In the genomic region with DNA sequence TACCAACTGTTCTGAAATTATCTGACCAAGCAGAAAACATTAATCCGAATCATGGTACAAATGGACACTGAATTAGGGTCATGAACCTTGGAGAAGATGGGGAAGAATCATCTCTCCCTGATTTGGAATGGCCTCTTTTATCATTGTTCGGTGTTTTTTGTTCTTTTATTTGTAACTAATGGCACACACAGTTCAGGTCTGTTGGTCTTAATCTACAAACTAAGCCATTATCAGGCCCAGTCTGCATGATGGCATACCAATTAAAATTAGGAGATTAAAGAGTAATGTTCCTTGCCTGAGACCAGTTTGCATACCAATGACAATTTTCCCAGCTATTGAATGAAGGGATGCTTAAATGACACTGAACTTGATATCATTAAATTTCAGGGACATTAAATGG, we compare ENCODE assay signal across 24 mouse cellular contexts.
"Had no signal": no experiment of that assay in that cellular context is flagged by ENCODE, and none has a peak within 500 bp of the region (broad histone marks: within the 10 kb centered on the region; RNA-seq: fewer than 3 reads in every experiment).

No protein-coding gene starts in this region.

- ATAC-seq: hindbrain, embryonic 16.5 days; intestine, embryonic 16.5 days; liver, embryonic 12.5 days had no signal

- H3K4me3 ChIP-seq: heart, adult 2 months; heart, embryonic 13.5 days; heart, embryonic 15.5 days; kidney, embryonic 15.5 days; limb, embryonic 13.5 days; limb, embryonic 15.5 days; liver, embryonic 12.5 days had no signal

- H3K4me2 ChIP-seq: heart, embryonic 11.5 days; heart, embryonic 13.5 days; heart, embryonic 15.5 days; hindbrain, embryonic 14.5 days; kidney, embryonic 15.5 days; limb, embryonic 13.5 days; limb, embryonic 15.5 days; liver, embryonic 12.5 days had no signal

- DNase-seq: gastrocnemius, postnatal 14 days; gastrocnemius, postnatal 36 days; heart, adult 2 months; heart, postnatal 14 days; heart, postnatal 36 days; kidney, adult 11 months; kidney, adult 2 months; kidney, adult 9 months; kidney, postnatal 14 days; kidney, postnatal 36 days; layer of hippocampus, adult 9-11 months; layer of hippocampus, postnatal 36 days; left cerebral cortex, postnatal 4 days had no signal

- H3K36me3 ChIP-seq: heart, embryonic 13.5 days; heart, embryonic 15.5 days; kidney, embryonic 15.5 days; limb, embryonic 13.5 days; limb, embryonic 15.5 days; liver, embryonic 12.5 days had no signal

- H3K27me3 ChIP-seq: heart, embryonic 13.5 days; heart, embryonic 15.5 days; kidney, embryonic 15.5 days; limb, embryonic 13.5 days; limb, embryonic 15.5 days; liver, embryonic 12.5 days had no signal

- H3K9me3 ChIP-seq: heart, embryonic 15.5 days; kidney, embryonic 15.5 days; limb, embryonic 13.5 days; limb, embryonic 15.5 days; liver, embryonic 12.5 days had no signal

- H3K9ac ChIP-seq: heart, embryonic 13.5 days; heart, embryonic 15.5 days; hindbrain, embryonic 14.5 days; kidney, embryonic 15.5 days; limb, embryonic 13.5 days; limb, embryonic 15.5 days; liver, embryonic 12.5 days had no signal

- H3K27ac ChIP-seq: heart, adult 2 months; heart, embryonic 13.5 days; heart, embryonic 15.5 days; hindbrain, embryonic 14.5 days; kidney, embryonic 15.5 days; kidney, postnatal 0 days; limb, embryonic 13.5 days; limb, embryonic 15.5 days; liver, embryonic 12.5 days had no signal

- H3K4me1 ChIP-seq: heart, embryonic 13.5 days; heart, embryonic 15.5 days; kidney, embryonic 15.5 days; limb, embryonic 13.5 days; limb, embryonic 15.5 days; liver, embryonic 12.5 days had no signal
